Mouse (Mus musculus): ENCODE measurements at regions not wholly inside any gene's neighbourhood (a gene's known extent, or its start where the extent isn't known, plus 50 kb on each side); places are given as distances from the start of the nearest gene placed in this dataset.

- Histone ChIP-seq H3K4me1 (peaks cover 9% of the 10 kb centered on the region), H3K4me3 (no peak overlapping the region), H3K9me3 (peaks cover 4% of the 10 kb centered on the region; the same call in 1 of the 2 replicates), H3K27me3 (replicated peaks; ENCODE audit: low read depth, poor library complexity, severe bottlenecking) (no peaks in the 10 kb centered on the region), H3K27ac (replicated peaks) (no peak overlapping the region), H3K36me3 (replicated peaks) (no peaks in the 10 kb centered on the region)
- no peak for DNase-seq (ENCODE audit: low spot score)
These were observed 60.0 kb upstream of the Frmd4a start for GRCm38 (mm10) chr2:3957491-3957890.

DNA sequence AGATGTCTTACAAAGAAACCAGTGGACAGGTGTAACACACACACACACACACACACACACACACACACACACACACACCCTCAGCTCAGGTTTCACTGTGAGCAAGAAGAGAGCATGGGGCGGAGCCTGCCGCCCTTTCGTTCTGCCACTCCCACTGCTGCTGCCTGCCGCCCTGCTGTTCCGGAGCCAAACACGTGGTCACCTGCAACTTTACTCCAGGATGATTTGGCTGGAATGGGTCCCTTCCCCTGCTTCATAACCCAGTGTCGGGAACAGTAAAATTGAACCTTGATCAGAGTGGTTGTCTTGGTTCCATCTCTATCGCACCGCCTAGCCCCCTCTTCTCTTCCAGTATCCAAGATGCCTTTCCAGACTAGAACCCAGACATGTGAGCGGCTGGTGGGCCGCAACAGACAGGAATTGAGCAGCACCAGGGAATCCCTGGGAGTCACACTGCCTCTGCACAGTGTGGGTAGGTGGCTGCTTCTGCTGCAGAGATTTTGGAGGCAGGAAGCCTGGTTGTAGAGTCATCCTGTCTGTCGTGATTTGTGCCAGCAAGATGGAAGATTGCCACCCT, 59.4 kb upstream of the Frmd4a start:
- H3K4me3 ChIP-seq = peak overlapping the region; percentile 40; the same call in 1 of the 2 replicates
- H3K4me1 ChIP-seq = peaks cover 9% of the 10 kb centered on the region
- 27% methylated on average over 12 of the region's 12 CpGs for WGBS
- H3K9me3 ChIP-seq = peaks cover 4% of the 10 kb centered on the region; the same call in 1 of the 2 replicates
- H3K36me3 ChIP-seq (replicated peaks) = no peaks in the 10 kb centered on the region
- no peaks in the 10 kb centered on the region for H3K27me3 ChIP-seq (replicated peaks; ENCODE audit: low read depth, poor library complexity, severe bottlenecking)
- peak; percentile 71 for DNase-seq (ENCODE audit: low spot score)
- H3K27ac ChIP-seq (replicated peaks) = no peak overlapping the region

DNA sequence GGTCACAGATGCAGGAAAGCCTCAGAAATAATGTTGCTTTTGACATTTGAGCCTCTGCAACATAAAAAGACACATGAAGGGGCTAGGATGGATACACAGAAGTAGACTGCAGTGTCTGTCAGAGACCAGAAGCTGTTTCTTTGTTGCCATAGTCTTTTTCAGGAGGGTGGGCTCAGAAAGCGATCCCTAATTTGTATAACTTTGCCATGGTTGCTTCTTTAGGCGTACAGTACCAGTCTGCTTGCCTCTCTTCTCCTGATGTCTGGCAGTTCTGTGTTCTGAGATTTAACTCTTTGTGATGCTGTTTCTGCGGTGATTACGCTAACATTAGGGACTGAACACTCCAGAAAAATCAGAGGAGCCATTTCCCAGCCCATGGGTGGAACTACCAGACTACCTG, 58.8 kb upstream of the Frmd4a start:
- H3K9me3 ChIP-seq = peaks cover 4% of the 10 kb centered on the region; the same call in 1 of the 2 replicates
- H3K4me3 ChIP-seq = no peak overlapping the region
- no peaks in the 10 kb centered on the region for H3K27me3 ChIP-seq (replicated peaks; ENCODE audit: low read depth, poor library complexity, severe bottlenecking)
- H3K36me3 ChIP-seq (replicated peaks) = no peaks in the 10 kb centered on the region
- H3K27ac ChIP-seq (replicated peaks) = no peak overlapping the region
- DNase-seq (ENCODE audit: low spot score) = no peak
- peaks cover 9% of the 10 kb centered on the region for H3K4me1 ChIP-seq
- WGBS = 84% methylated on average over 4 of the region's 4 CpGs

GRCm38 (mm10) chr2:3959181-3959580, 58.3 kb upstream of the Frmd4a start:
- H3K27me3 ChIP-seq (replicated peaks; ENCODE audit: low read depth, poor library complexity, severe bottlenecking) = no peaks in the 10 kb centered on the region
- H3K27ac ChIP-seq (replicated peaks) = no peak overlapping the region
- H3K9me3 ChIP-seq = peaks cover 4% of the 10 kb centered on the region; the same call in 1 of the 2 replicates
- H3K4me1 ChIP-seq = peaks cover 9% of the 10 kb centered on the region
- H3K36me3 ChIP-seq (replicated peaks) = no peaks in the 10 kb centered on the region
- no peak for DNase-seq (ENCODE audit: low spot score)
- H3K4me3 ChIP-seq = no peak overlapping the region
- 90% methylated on average over 1 of the region's 1 CpGs for WGBS

DNA sequence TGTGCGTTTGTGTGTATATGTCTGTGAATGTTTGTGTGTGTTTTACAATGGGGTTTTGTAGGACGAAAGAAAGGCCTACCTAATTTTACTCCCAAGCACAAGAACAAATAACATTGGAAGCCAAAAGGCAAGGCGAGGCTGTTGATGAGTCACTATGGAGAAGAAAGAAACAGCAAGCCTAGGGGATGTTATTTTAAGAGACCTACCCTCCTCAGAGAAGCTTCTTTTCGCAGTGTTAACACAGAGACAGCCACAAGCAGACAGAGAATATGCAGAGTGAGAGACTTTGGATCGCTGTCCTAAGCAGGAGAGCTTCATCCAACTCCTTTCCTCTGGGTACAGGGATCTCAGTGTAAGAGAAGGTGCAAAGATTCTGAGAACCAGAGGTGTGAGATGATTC, 57.3 kb upstream of the Frmd4a start:
- Histone ChIP-seq H3K36me3 (replicated peaks) (no peaks in the 10 kb centered on the region), H3K4me3 (no peak overlapping the region), H3K9me3 (peaks cover 7% of the 10 kb centered on the region), H3K27me3 (replicated peaks; ENCODE audit: low read depth, poor library complexity, severe bottlenecking) (no peaks in the 10 kb centered on the region), H3K27ac (replicated peaks) (no peak overlapping the region), H3K4me1 (peaks cover 9% of the 10 kb centered on the region)
- 84% methylated on average over 5 of the region's 5 CpGs for WGBS
- no peak for DNase-seq (ENCODE audit: low spot score)

DNA sequence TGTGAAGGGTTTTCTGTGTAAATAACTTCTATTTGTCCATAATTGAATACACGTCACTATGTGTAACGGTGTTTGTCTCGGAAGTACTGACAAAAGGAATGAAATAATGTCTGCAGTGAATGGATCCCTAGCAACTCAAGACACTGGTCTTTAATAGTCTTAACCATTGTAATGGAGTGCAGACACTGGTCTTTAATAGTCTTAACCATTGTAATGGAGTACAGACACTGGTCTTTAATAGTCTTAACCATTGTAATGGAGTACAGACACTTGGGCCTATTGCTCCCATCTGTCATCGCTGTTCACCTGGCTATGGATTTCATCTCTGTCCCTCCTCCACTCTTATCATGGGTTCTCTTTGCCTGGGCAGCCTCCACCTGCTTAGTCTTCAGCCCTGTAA, 53.2 kb upstream of the Frmd4a start:
- H3K36me3 ChIP-seq (replicated peaks) = no peaks in the 10 kb centered on the region
- no peaks in the 10 kb centered on the region for H3K4me1 ChIP-seq
- peaks cover 3% of the 10 kb centered on the region; the same call in 1 of the 2 replicates for H3K9me3 ChIP-seq
- DNase-seq (ENCODE audit: low spot score) = no peak
- no peaks in the 10 kb centered on the region for H3K27me3 ChIP-seq (replicated peaks; ENCODE audit: low read depth, poor library complexity, severe bottlenecking)
- 91% methylated on average over 4 of the region's 4 CpGs for WGBS
- H3K27ac ChIP-seq (replicated peaks) = no peak overlapping the region
- H3K4me3 ChIP-seq = no peak overlapping the region
